Mouse (Mus musculus): ENCODE data around the gene Spen.

The Spen gene

GRCm38 (mm10) chr4:141455526-141455925 lies 82.9 kb downstream of the Spen start:
- CTCF ChIA-PET = interaction anchor here (0.8 kb wide), 1 partner anchor 13 kb away, joined by 3 read pairs; no protein-coding TSS in a partner anchor

- CTCF ChIA-PET = interaction anchor here (1.2 kb wide), 1 partner anchor 9 kb away, joined by 4 read pairs; no protein-coding TSS in a partner anchor
Observed at GRCm38 (mm10) chr4:141454581-141455350, 83.6 kb downstream of the Spen start.

- CTCF ChIA-PET = interaction anchor here (0.7 kb wide), 1 partner anchor 125 kb away, joined by 3 read pairs; no protein-coding TSS in a partner anchor
Observed at GRCm38 (mm10) chr4:141451916-141452450, 86.4 kb downstream of the Spen start.

- CTCF ChIA-PET = interaction anchor here (0.6 to 0.7 kb wide), 2 partner anchors 125 to 137 kb away, joined by 3 read pairs; no protein-coding TSS in a partner anchor
Observed at GRCm38 (mm10) chr4:141451251-141451650, 87.1 kb downstream of the Spen start.

- CTCF ChIA-PET = no interaction called here
Observed at GRCm38 (mm10) chr4:141446211-141446610, 92.2 kb downstream of the Spen start.

- CTCF ChIA-PET = interaction anchor here (0.6 to 1.1 kb wide), 2 partner anchors 9 to 14 kb away, joined by 3 to 4 read pairs; no protein-coding TSS in a partner anchor
Observed at GRCm38 (mm10) chr4:141445328-141445720, 93.1 kb downstream of the Spen start.

DNA sequence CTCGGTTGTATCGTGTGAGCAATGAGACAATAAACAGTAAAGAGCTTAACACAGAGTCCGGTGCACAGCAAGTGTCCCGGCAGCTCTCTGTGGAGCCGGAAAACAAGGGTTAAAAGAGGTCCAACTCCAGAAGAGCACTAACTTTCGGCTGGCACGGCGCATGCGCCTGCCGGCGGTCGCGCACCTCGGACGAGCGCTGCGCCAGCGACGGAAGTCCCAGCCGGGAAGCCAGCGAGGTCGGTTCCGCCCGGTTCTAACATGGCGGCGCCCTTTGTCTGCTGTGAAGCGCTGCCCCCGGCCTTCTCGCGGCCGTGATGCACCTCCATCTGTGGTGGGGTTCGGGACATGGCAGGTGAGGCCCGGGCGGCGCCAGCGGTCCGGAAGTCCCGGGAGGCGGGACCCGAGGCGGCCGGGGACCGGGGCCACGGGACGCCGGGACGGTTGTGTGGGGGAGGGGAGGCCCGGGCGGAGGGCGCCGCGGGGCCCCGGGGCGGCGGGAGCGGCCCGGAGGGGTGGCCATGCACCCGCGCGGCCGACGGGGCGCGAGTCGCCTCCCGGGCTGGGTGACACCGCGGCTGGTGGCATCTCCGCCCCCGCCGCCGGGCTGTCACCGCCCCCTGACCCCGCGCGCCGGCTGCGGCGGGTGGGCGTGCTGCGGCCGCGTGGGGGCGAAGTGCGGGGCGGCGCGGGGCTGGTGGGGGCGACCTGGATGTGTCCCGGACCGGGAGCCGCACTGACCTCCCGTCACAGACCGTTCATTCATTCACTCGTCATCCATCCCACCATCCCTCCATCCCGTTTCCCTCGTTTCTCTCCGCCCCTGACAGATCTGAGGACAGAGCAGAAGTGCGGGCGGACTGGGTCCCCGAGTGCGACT lies 93.7 kb downstream of the Spen start, which contains the start of gene Zbtb17:
Gene Zbtb17, plus strand, starts transcription at position 204 of the 877 bp plus-strand sequence.
- CTCF ChIA-PET = interaction anchor here (0.6 to 1.1 kb wide), 2 partner anchors 10 to 13 kb away, joined by 3 to 4 read pairs; no protein-coding TSS in a partner anchor

GRCm38 (mm10) chr4:141443641-141444429 lies 94.6 kb downstream of the Spen start:
- CTCF ChIA-PET = interaction anchor here (0.6 kb wide), 1 partner anchor 12 kb away, joined by 10 read pairs; no protein-coding TSS in a partner anchor

- CTCF ChIA-PET = no interaction called here
Observed at GRCm38 (mm10) chr4:141440877-141441276, 97.5 kb downstream of the Spen start.

GRCm38 (mm10) chr4:141439083-141439803 lies 99.2 kb downstream of the Spen start:
- CTCF ChIA-PET = no interaction called here

DNA sequence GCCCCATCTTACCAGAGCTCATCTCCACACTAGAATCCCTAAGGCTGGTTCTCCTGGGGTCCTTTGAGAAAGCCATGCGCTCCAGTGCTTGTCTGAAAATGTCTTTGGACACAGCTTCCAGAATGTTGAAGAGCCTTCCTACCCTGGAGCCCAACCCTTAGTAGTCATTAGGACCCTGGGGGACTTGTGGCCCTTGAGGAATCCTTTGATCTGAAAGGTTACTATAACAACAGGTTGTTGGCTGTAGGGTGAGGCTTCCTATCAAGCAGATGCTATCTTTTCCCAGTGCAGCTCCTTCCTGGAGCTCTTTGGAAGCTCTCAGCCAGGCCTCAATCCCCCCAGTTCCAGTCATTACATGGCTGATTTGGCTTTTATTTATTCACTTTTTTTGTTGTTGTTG lies 102.4 kb downstream of the Spen start, which contains the start of gene Srarp:
Gene Srarp, minus strand, starts transcription at position 132 of the 400 bp plus-strand sequence.
- CTCF ChIA-PET = no interaction called here

GRCm38 (mm10) chr4:141433191-141433590 lies 105.2 kb downstream of the Spen start:
- CTCF ChIA-PET = interaction anchor here (0.6 kb wide), 1 partner anchor 93 kb away, joined by 8 read pairs; no protein-coding TSS in a partner anchor

DNA sequence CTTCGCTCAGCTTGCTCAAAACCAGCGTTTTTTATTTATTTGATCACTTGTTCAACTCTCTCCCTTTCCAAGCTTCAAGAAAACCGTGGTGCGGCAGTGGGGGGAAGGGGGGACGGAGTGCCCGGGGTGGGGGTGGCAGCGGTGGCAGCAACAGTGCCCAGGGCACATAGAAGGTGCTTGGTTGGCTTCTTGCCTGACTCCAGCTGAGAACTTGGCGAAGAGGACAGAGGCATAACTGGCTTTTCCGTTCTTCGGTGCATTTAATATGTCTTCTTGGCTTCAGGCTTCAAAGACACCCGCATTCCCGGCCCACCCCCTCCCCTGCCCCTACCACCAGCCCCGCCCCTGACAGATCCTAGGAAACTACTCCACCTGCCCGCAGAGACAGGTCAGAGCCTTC lies 105.7 kb downstream of the Spen start:
- CTCF ChIA-PET = interaction anchor here (0.6 kb wide), 2 partner anchors 94 to 178 kb away, joined by 5 to 8 read pairs; no protein-coding TSS in a partner anchor

DNA sequence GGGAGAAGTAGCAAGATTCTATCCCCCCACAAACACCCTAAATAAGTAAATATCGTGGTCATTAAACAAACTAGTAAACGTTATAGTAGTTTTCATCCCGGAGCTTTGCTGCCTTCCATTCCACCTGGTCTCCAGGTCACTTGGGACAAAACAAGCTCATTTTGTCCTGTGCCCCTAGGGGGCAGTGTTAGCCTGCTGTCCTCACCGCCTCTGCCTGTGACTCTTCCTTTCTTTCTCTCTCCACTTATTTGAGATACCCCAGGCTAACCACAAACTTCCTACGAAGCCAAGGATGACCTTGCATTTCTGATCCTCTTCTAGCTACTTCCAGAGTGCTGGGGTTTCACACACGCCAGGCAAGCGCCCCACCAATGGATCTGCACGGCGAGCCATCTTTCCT lies 107.4 kb downstream of the Spen start:
- CTCF ChIA-PET = interaction anchor here (0.5 to 1.8 kb wide), 8 partner anchors 12 to 157 kb away, joined by 3 to 6 read pairs (median 3); no protein-coding TSS in a partner anchor

DNA sequence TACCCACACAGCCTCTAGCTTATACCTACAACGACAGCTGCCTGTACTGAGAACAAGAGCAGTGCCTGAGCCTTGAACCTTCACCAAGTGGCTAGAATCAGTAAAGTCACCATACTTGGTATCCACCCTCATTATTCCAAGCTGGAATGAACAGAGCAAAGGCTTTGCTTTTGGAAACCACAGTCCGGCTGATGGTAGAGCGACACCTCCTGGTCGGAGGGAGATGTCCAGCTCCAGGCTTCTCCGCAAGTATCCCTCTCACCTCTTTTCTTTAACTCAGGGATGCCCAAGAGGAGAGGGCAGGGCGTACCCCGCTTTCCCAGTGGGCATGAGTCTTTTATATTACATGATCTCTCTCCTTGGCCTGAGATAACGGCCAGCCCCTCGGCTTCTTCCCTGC lies 108.5 kb downstream of the Spen start:
- CTCF ChIA-PET = interaction anchor here (1.0 to 1.5 kb wide), 2 partner anchors 25 to 130 kb away, joined by 3 to 4 read pairs; no protein-coding TSS in a partner anchor

DNA sequence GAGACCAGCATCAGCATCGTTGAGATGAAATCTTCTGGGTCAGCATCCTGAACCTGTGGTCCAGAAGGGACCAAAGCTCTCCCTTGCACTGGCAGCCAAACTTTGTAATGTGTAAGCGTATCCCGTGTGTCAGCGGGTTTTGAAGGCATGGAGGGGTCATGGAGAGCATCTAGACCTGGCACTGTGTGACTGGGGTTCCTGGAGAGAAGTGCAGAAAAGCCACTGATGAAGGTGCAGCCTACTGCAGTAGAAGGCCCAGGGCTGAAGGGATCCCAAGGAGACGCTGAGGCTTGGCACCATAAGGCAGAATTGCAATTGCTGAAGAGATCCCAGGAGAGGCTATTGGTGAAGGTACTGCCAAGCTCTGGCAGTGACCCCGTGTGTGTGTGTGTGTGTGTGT lies 109.0 kb downstream of the Spen start:
- CTCF ChIA-PET = interaction anchor here (1.0 to 1.5 kb wide), 2 partner anchors 25 to 130 kb away, joined by 3 to 4 read pairs; no protein-coding TSS in a partner anchor

DNA sequence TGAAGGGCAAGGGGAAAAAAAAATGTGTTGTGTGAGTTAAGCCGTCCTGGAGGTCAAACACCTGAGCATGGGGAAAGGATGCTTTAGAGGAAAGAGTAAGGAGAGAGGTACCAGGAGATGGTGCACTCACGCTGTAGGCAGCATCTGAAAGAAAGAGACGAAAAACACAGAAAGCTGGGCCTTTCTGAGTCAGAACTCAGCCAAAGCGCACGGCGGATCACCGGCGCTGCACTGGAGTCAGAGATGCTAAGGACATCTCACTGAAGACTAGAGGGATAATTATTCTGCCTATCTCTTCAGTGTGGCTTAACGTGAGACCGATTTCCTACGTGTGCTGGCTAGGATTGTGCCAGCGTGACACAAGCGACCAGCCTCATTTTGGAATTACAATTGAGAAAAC lies 110.5 kb downstream of the Spen start:
- CTCF ChIA-PET = interaction anchor here (0.6 to 0.9 kb wide), 3 partner anchors 23 to 309 kb away, joined by 3 to 6 read pairs (median 3); no protein-coding TSS in a partner anchor

DNA sequence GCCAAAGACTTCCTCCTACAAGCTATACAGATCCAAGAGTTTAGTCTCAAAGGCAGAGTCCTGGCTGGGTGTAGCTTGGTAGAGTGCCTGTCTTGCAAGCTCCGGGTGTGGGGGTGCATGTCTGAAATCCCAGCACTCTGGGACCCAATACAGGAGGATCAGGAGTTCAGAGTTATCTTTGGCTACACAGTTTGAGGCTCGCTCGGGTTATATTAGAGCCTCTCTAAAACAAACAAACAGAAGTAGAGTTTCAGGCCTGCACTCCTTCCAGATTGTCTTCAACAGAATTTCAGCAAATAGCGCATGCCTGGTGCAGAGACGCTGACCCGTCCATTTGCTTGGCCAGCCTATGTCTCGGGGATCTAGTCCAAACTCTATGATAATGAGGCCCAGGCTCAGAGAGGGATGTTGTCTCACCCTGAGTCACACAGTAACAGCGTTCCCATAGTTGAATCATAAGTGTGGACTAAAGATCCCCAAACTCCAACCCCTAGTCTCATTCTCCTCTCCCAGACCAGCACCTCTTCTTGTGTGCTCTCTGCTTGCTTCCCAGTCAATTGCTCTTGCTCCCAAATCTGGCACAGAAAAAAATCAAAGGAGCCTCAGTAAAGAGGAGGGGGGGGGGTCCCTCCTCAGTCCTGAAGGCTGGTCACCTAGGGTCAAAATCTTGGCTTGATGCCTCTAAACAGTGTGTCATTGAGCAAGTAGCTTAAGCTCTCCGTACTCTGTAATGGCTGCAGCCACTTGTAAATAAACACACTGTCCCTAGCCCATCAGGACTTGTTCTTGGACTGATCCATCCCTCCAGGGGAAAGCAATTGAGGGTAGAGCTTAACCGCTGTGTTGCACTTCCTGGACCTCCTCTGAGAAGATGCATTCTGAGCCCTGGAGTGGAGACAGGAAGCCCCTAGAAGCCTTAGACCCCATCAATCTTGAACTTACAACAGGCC lies 111.3 kb downstream of the Spen start:
- CTCF ChIA-PET = interaction anchor here (0.6 to 1.2 kb wide), 4 partner anchors 23 to 308 kb away, joined by 3 to 6 read pairs (median 4); no protein-coding TSS in a partner anchor
